Mouse (Mus musculus): Measurements from ENCODE around the gene Sap30l. TPM values are rescaled to one million over a fixed set of nuclear protein-coding genes. Genes with fewer than 3 reads are reported as not detected.

Gene Sap30l
- polyA plus RNA-seq, 1 experiment: 107 TPM

DNA sequence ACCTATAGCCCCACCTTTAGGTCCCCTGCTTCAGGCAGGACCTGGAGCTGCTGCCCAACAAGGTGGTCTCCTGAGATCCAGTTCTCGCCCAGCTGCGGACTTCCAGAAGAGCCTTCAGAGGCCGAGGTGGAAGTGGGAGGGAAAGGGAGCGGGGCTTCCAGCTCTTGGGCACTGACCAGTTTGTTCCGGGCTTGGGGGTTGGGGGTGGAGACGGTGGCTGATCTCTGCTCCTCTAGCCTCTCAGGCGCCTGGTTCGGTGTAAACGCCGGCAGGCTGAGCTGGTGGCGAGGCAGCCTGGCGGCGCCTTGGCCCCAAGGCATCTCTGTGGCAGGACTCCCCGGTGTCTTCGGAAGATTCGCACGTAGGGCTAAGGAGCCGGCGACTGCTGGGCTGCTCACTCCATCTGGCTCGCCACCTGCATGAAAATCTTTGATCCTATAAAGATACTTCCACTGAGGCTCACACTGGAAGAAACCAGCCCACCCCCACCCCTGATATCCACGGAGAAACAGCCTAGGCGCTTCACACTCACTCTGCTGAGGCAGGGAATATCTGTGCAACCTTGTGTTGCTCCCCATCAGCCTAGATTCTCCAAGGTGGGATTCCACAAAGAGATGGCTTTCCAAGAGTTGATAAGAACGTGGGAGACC is 31.2 kb downstream of the Sap30l start, which contains the start of gene Hand1:
Gene Hand1 (minus strand): TSS at position 267 of the 650 bp plus-strand sequence.
- 39% methylated on average over 23 of the region's 23 CpGs for WGBS
- Histone ChIP-seq H3K27me3 (ENCODE audit: control insufficient read depth, insufficient read depth, low read length) (peaks cover 67% of the 10 kb centered on the region), H3K36me3 (ENCODE audit: control insufficient read depth, insufficient read depth, low read length) (no peaks in the 10 kb centered on the region), H3K4me1 (ENCODE audit: control insufficient read depth, insufficient read depth, insufficient read length, low read length) (peaks cover 6% of the 10 kb centered on the region), H3K27ac (ENCODE audit: insufficient read depth, low read depth, low read length) (peak within 1 kb of the TSS; percentile 15; the same call in 1 of the 2 replicates), H3K4me3 (ENCODE audit: low read depth, low read length) (peak within 1 kb of the TSS; percentile 29)
- no peak for TF ChIP-seq CTCF (IDR thresholded peaks at IDR 0.05; ENCODE audit: extremely low read depth, insufficient read length, insufficient replicate concordance, low read depth, low read length)
- no peak for TF ChIP-seq POLR2A (IDR thresholded peaks at IDR 0.05; ENCODE audit: low read depth, low read length)

DNA sequence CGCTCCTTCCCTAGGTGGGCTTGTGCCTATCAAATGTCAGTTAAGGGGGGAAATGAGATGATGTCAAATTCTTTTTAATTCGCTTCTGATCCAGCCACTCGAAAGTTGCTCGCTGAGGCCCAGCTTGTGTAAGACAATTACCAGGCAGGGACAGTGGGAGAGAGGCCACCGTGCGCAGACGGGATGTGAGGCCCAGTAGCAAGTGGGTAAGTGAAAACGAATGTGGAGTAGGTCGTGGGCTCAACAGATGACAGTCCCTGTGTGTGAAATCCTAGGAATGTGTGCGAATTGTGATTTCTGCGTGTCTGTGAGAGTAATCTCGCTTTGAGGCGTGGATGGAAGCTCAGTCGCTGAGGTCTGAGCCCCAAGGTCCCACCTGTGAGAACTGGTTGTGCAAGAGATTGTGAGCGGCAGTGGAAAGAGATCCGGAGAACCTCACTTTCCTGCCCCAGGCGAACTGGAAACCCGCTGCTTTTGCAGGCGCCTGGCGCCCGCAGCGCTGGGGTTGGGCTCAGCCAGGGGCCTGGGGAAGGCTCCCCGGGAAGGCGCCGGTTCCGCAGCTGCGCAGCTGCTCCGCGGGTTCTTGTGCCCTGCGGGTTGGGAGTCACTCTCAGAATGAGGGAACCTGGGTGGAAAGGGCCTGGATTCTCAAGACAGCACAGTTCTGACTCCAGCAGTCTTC is 32.0 kb downstream of the Sap30l start:
- TF ChIP-seq CTCF (IDR thresholded peaks at IDR 0.05; ENCODE audit: extremely low read depth, insufficient read length, insufficient replicate concordance, low read depth, low read length): no peak
- TF ChIP-seq POLR2A (IDR thresholded peaks at IDR 0.05; ENCODE audit: low read depth, low read length): no peak
- Histone ChIP-seq H3K27me3 (ENCODE audit: control insufficient read depth, insufficient read depth, low read length) (peaks cover 66% of the 10 kb centered on the region), H3K27ac (ENCODE audit: insufficient read depth, low read depth, low read length) (0 out of 2 replicates have a peak overlapping the region, but pooled peaks have one; percentile 10), H3K36me3 (ENCODE audit: control insufficient read depth, insufficient read depth, low read length) (no peaks in the 10 kb centered on the region), H3K4me1 (ENCODE audit: control insufficient read depth, insufficient read depth, insufficient read length, low read length) (peaks cover 3% of the 10 kb centered on the region; the same call in 1 of the 2 replicates), H3K4me3 (ENCODE audit: low read depth, low read length) (no peak overlapping the region)
- WGBS: 27% methylated on average over 30 of the region's 30 CpGs

DNA sequence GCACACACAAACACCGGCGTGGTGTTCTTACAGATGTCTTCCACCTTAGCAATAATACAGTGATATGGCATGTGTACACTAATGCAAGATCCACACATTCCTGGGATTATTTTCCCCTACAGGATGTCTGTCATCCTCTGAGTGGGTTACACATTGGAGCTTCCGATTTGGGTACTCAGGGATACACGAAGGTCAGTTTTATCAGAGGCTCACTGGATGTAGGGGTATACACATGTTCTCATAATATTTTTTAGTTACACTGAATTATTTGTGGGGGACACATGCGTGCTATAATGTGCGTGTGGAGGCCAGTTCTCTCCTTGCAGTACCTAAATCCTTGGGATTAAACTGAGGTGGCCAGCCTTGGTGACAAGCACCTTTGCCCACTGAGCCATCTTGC is 32.6 kb downstream of the Sap30l start:
- Histone ChIP-seq H3K27ac (ENCODE audit: insufficient read depth, low read depth, low read length) (no peak overlapping the region), H3K4me3 (ENCODE audit: low read depth, low read length) (no peak overlapping the region), H3K36me3 (ENCODE audit: control insufficient read depth, insufficient read depth, low read length) (no peaks in the 10 kb centered on the region), H3K27me3 (ENCODE audit: control insufficient read depth, insufficient read depth, low read length) (peaks cover 67% of the 10 kb centered on the region), H3K4me1 (ENCODE audit: control insufficient read depth, insufficient read depth, insufficient read length, low read length) (peaks cover 3% of the 10 kb centered on the region; the same call in 1 of the 2 replicates)
- WGBS: 39% methylated on average over 6 of the region's 6 CpGs
- no peak for TF ChIP-seq CTCF (IDR thresholded peaks at IDR 0.05; ENCODE audit: extremely low read depth, insufficient read length, insufficient replicate concordance, low read depth, low read length)
- no peak for TF ChIP-seq POLR2A (IDR thresholded peaks at IDR 0.05; ENCODE audit: low read depth, low read length)

DNA sequence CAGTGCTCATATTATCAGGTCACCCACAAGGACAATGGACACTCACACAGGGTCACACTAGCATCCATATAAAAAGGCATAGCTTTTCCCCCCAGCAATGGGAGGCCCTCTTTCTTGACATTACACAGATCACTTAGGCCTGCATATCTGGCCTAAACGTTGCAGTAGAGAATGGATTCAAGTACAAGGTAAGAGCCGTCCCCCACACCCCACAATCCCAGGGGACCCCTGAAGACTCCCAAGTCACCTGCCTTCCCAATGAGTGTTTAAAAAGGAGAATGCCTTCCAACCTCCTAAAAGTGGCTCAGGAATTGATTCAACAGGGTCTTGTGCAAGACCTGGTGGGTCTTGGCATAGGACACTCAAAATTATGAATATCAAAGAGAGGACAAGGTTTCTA is 33.9 kb downstream of the Sap30l start:
- 48% methylated on average over 2 of the region's 2 CpGs for WGBS
- no peak overlapping the region for H3K4me3 ChIP-seq (ENCODE audit: low read depth, low read length)
- H3K27ac ChIP-seq (ENCODE audit: insufficient read depth, low read depth, low read length): no peak overlapping the region
- H3K36me3 ChIP-seq (ENCODE audit: control insufficient read depth, insufficient read depth, low read length): no peaks in the 10 kb centered on the region
- peaks cover 3% of the 10 kb centered on the region; the same call in 1 of the 2 replicates for H3K4me1 ChIP-seq (ENCODE audit: control insufficient read depth, insufficient read depth, insufficient read length, low read length)
- peaks cover 60% of the 10 kb centered on the region for H3K27me3 ChIP-seq (ENCODE audit: control insufficient read depth, insufficient read depth, low read length)
- TF ChIP-seq POLR2A (IDR thresholded peaks at IDR 0.05; ENCODE audit: low read depth, low read length) (no peak), CTCF (IDR thresholded peaks at IDR 0.05; ENCODE audit: extremely low read depth, insufficient read length, insufficient replicate concordance, low read depth, low read length) (no peak)

DNA sequence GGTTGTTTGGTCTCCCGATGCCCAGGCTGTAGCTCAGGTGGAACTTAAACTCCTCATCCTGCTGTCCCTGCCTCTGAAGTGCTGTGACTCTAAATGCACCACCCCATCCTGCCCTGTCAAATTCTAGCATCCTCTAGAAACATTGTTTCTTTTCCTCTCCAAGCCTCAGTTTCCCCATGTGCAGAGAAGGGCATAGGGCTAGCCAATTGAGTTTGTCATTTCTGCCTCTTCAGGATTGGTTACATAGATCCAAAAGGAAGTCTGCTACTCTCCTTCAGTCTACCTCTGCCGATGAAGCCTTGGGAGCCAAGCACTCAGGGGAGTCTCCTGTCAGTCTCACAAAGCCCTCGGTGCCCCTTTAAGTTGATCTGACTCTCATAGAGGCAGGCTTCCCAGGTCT is 34.5 kb downstream of the Sap30l start:
- Histone ChIP-seq H3K27me3 (ENCODE audit: control insufficient read depth, insufficient read depth, low read length) (peaks cover 61% of the 10 kb centered on the region), H3K4me3 (ENCODE audit: low read depth, low read length) (no peak overlapping the region), H3K4me1 (ENCODE audit: control insufficient read depth, insufficient read depth, insufficient read length, low read length) (peaks cover 3% of the 10 kb centered on the region; the same call in 1 of the 2 replicates), H3K27ac (ENCODE audit: insufficient read depth, low read depth, low read length) (no peak overlapping the region), H3K36me3 (ENCODE audit: control insufficient read depth, insufficient read depth, low read length) (no peaks in the 10 kb centered on the region)
- WGBS: 50% methylated on average over 3 of the region's 3 CpGs
- no peak for TF ChIP-seq CTCF (IDR thresholded peaks at IDR 0.05; ENCODE audit: extremely low read depth, insufficient read length, insufficient replicate concordance, low read depth, low read length)
- TF ChIP-seq POLR2A (IDR thresholded peaks at IDR 0.05; ENCODE audit: low read depth, low read length): no peak

DNA sequence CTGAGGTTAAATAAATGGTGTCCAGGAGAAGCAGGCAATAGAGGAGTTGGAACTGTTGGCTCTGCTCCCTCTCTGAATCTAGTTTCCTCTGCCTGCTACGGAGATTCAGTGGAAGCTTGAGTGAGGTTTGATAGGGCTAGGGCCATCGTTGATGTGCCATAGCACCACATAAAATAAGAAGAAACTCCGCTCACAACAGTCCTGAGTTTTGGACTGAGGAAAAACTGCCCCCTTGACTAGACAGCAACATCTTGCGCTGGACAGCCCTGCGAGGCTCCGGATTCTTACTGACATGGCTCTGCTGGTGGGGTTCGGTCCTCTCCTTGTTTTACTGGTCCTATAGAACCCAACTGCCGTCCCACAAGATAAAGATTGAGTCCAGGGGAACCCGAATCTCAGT is 35.0 kb downstream of the Sap30l start:
- WGBS: 30% methylated on average over 9 of the region's 9 CpGs
- Histone ChIP-seq H3K27me3 (ENCODE audit: control insufficient read depth, insufficient read depth, low read length) (peaks cover 64% of the 10 kb centered on the region), H3K27ac (ENCODE audit: insufficient read depth, low read depth, low read length) (no peak overlapping the region), H3K4me3 (ENCODE audit: low read depth, low read length) (no peak overlapping the region), H3K4me1 (ENCODE audit: control insufficient read depth, insufficient read depth, insufficient read length, low read length) (peaks cover 3% of the 10 kb centered on the region; the same call in 1 of the 2 replicates), H3K36me3 (ENCODE audit: control insufficient read depth, insufficient read depth, low read length) (no peaks in the 10 kb centered on the region)
- no peak for TF ChIP-seq POLR2A (IDR thresholded peaks at IDR 0.05; ENCODE audit: low read depth, low read length)
- TF ChIP-seq CTCF (IDR thresholded peaks at IDR 0.05; ENCODE audit: extremely low read depth, insufficient read length, insufficient replicate concordance, low read depth, low read length): no peak

Measured in small intestine, adult 2 months (tissue).